Mouse (Mus musculus) CD8-positive naive resting alpha-beta T cell, adult 2 months (primary cell): Measurements from ENCODE around the gene Ehmt1.
A peak's percentile ranks its signal among the peaks of the same experiment; 100 is the strongest.

Experiments
- DNase-seq, 2 experiments: peaks; one replicate each; pipeline ENCODE4 v3.0.0; 2022; ENCODE audit warnings: low read depth in 2 of 2, low spot score in 2 of 2

The Ehmt1 gene

DNA sequence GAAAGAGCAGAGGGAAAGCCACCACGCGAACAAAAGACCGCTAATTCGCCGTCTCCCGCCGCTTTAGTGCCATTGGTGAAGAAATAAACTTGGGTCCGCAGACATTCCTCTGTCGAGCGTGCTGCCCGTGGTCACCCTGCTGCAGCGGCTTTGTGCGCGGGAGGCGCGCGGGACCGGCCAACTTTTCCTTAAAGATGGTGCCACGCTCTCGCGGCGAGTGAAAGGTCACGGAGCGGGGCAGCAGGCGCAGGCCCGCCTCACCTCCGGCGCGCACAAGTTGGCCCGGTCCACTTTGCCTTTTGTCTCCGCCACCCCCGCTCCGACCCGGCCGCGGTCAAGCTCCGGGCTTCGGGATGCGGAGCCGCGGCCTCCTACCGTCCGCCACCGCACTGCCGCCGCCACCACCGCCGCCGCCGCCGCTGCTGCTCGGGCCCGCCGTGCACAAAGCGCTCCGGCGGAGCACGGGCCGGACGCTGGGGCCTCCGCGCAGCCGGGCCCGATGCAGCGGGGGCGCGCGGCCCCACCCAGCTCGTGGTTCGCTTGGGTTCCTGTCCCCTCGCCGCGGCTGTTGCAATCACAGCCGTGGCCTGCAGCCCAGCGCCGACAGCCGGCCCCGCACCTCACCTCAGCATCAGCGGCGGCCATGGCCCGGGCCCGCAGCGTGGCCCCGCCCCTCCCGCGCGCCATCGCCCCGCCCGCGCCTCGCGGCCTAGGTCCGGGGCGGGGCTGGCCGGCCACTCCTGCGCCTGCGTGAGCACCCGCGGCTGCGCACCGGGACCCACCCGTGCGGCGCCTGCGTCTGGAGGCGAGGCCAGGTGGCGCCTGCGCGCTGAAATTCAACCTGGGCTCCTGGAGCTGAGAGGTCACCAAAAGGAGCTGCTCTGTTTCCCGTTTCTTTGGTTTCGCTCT is at the start of gene Ehmt1:
Ehmt1 (minus strand) TSS at position 685 of the 909 bp plus-strand sequence.
- peak; percentile 92 to 93 for DNase-seq

DNA sequence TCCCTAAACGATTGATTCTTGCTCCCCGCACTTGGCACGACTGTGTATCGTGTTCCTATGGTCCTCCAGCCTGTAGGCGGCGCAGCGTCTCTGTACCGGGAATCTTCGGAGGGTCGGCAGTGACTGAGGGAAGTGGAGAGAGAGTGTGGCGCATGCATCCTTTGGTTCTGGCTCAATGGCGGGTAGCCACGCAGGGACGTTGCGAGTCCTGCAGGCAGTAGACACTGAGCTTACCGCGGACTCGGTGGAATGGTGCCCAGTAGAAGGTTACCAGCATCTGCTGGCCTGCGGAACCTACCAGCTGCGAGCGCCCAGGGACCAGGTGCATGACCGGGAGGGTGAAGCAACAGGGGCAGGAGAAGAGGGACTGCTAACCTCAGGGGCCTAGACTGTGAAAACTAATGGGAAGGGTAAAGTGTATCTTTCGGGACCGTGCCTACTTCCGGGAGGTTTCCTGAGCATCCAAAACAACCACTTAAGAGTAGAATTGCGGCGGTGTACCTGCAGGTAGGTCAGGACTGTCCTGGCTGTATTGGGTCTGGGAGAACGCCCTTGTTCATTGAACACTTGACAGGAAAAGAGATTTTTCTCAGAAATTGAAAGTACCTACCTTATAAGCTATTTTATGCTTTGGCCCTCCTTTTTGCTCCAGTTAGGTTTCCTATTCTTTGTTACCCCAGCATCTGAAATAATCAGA is 43.0 kb upstream of the Ehmt1 start, which contains the start of gene Dph7:
Dph7 (plus strand) TSS at position 97 of the 697 bp plus-strand sequence.
- peak; percentile 81 to 87 for DNase-seq

DNA sequence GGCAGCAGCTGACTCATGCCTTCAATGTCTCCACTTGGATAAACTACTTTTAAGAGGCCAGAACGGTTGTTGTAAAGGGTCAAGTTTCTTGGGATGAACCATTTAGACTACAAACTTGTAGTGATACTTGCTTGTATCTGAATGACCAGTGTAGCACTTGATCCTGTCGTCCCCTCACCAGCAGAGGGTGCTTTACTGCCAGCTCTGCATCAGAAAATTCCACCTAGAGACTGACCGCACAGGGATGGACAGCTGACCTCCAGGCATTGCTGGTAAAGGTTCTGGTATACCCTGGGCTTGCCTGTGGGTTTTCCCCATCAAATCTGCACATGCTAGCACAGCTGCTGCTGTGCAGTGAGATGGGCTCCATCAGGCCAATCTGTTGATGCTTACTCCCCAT is 41.5 kb upstream of the Ehmt1 start:
- no peak for DNase-seq

DNA sequence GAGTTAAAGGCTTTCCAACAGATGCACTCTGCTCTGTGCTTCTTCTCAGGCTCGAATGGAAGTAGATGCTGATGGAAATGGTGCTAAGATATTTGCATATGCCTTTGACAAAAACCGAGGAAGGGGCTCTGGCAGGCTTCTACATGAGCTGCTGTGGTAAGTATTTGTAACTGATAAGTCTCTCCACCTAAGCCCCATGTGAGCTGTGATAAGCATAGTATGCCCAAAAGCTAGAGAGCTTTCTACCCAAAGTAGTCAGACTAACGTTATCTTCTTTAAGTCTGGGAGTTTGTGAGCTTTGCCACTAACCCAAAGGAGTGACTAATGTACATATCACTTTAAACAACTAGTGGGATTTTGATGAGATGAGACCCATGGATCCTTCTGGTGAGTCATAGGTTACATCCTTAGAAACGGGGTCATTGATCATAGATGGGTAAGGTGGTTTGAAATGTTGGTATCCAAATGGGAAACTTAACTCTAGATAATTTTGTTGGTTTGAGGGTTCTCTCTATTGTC is 33.2 kb upstream of the Ehmt1 start:
- DNase-seq, result no peak

DNA sequence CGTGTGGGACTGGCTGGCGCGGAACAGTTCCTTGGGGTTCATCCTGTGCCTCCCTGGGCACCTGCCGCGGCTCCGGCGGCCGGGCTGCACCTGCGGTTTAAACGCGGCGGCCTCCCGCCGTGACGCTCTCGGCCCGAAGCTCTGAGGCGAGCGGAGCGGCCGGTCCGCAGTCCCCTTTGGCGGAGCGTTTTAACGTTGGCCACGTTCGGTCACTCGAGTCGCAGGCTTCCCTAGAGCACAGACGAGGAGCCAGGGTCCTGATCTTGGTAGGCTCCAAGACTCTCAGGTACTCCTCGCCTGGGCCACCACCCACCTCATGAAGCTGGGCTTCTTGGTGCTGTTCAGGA is 30.7 kb upstream of the Ehmt1 start:
- no peak for DNase-seq

DNA sequence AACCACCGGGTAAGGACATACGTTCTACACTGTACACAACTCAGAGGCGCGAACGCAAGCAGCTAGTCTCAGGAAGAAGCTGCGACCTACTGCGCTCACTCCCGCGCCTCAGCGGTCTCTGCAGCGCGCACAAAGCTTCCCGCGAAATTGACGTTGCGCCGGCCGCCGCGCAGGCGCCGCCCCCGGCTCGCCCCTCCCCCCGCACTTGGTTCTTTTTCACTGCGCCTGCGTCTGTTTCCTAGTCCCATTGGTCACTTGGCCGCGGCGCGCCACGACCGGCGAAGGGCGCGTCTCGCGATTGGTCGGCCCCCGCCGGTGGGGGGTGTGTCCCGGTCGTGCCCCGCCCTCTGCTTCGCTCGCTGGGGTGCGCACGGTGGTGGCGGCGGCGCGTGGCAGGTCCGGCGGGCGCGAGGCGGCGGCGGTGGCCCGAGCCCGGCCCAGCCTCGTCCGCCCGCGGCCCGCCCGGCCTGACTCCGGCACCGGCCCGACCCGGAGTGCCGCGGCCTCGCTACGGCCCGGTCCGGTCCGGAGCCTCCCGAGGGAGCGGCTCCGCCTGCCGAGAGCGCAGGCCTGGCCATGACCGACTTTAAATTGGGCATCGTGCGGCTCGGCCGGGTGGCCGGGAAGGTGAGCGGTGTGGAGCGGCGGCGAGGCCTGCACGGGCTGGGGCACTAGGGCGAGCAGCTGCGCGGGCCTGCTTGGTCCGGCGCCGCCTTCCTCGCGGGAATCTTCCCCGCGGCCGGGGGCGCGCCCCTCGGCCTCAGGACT is 30.2 kb upstream of the Ehmt1 start, which contains the start of gene Zmynd19:
Zmynd19 (plus strand) TSS at position 372 of the 768 bp plus-strand sequence.
- peak; percentile 96 to 97 for DNase-seq

DNA sequence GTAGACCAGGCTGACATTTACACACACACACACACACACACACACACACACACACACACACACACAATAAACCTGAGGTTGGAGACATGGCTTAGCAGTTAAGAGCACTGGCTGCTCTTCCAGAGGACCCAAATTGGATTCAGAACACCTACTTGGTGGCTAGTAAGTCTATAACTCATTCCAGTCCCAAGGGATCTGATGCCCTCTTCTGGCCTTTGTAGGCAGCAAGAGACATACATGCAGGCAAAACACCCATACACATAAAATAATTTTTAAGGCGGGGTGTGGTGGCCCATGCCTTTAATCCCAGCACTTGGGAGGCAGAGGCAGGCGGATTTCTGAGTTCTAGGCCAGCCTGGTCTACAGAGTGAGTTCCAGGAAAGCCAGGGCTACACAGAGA is 24.9 kb upstream of the Ehmt1 start:
- DNase-seq, result peak; percentile 13 to 20

DNA sequence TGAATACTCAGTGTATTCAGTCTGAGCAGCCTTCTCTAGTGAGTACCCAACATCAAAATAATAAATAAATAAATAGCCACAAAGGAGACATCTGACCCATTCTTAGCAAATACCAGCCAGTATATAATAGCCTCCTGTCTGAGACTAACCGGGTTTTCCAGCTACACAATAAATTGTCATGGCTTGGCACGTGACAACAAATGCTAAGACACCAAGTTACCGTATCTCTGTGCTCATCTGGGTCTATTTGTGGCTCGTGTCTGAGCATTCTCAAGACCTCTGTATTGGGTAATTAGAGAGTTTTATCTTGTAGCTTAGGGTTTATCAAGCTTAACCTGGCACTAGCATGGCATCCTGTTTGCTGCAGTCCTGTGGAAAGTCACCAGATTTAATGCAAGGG is 22.7 kb upstream of the Ehmt1 start:
- DNase-seq, result no peak

DNA sequence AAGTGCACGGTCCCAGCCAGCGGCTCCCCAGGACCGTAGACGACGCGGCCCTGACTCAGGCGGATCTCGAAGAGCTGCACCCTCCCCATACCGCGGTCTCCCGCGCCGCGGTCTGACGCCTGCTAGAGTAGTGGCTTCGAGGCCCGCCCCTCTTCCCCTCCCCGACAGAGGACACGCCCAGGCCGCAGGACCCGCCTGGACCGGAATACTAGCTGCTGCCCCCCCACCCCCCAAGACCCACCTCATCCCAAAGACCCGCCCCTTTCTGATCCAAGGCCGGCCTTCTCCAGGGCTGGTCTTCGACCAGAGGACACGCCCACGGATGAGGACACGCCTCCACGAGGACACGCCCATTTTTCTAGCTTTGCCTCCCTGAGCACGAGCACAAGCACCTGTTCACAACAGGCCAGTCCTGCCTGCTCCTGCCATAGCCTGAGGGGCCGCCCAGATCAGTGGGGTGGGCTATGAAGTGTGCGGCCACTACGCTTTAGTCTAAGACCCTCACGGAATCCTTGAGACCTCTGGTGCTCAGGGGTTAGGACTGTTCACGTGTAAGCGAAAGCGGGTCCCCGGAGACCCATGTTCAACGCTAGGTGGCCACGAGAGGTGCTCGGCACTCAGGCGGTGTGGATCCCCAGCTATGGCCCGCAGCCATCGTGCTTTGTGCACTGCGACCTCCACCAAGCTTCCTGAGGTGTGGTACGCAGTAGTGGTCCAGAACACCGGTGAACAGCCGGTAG is 15.8 kb upstream of the Ehmt1 start, which contains the start of gene Arrdc1:
Arrdc1 (minus strand) TSS at position 196 of the 740 bp plus-strand sequence.
- DNase-seq, result peak; percentile 91 to 97

DNA sequence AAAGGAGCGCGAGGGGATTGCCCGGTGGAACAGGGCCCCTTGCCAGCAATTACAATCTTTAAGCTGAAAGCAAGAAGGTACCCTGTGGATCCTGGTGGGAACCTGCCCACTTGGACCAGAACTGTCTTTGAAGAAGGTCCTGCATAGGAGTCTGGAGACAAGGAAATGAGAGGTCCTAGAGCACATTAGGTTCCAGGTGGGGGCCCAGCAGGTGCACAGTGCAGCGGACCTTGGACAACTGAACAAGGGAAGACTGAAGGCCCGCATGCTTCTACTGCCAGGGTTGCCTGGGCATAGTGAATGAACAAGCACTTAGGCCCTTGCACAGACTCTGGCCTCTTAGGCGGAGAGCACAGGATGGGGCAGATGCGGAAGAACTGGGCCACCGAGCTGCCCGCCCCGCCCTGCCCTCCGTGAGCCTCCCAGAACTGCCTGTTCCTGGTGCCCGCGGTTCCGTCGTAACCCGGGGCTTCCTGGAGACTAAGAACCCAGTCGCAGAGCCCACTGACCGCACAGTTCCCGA is 15.1 kb upstream of the Ehmt1 start:
- DNase-seq, result peak in 1 of 2 experiments; percentile 14

DNA sequence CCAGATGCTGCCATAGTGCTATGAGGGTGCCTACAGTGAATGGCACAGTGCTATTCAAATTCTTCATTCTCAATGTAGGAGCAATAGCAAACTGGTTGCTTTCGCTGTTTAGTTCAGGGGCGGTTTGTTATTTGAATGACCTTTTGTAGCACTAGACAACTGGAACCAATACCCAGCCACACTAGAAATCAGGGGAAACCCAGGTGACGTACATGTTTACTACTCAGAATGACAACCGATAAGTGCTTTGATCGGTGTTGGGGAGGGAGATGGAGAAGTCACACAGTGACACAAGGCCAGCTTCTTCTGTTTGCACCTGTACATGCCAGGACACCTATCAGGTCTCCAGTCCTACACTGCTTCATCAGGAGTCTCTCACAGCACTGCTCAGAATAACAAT is 10.2 kb upstream of the Ehmt1 start:
- DNase-seq, result no peak

DNA sequence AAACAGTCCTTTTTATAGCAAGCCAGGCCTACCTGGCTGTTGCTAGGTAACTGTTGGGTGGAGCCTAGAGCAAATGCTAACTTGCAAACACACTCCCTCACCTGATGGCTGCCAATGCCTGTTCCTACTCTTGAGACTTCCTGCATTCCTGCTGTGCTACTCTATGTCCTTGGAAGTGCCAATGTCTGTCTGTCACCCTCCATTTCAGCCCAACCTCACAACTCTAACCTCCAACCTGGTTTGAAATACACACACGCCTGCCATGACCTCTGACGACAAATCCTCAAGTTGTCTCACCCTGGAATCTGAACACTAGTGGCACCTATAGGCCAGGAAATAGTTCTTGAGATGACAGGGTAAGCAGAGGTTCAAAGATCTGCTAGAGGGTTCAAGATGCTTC is 9.7 kb upstream of the Ehmt1 start:
- no peak for DNase-seq

DNA sequence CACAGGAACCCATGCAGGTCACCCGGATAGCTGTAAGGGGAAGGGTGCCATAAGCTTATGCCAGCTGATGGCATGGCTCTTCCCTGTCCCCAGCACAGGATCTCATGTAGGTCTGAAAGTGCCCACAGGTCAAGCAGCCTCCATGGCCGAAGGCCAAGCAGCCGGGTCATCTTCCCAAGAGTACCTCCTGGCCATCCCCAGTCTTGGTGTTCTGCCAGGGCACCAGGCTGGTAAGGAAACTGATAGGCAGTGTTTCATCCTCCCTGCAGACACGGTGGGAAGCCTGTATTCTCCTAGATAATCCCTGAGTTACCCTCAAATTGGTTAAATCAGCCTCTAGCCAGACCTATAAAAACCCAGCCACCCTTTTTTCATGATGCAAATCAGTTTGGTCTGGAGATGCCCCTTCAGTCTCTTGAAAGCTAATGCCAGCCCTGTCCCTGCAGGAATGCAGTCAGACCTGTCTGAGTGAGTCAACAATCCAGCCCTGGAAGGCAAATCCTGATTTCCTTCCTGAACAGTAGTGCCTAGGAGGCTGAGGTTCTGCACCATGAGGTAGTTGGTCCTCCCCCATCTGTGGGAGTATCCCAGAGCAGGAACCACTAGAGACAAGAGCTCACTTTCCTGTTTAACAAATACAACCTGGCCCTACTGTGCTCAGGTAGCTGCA is 8.5 kb upstream of the Ehmt1 start:
- no peak for DNase-seq

DNA sequence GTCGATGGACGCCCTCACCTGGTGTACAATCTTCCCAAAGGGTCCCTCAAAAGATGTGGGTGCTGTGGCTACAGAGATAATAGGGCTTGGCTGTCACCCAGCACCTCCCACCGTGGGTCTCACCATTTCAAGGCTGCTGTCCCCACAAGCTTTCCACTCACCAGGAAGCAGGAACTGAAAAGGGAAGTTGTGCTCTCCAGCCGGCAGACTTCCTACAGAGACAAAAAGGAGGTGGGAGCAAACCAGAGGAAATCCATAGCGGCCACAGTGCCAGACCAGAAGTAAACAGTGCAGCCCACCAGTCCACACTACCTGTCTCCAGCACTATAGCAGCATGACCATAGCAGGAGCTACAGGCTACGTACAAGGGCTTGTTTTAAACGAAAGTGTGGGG is 7.5 kb upstream of the Ehmt1 start:
- DNase-seq, result no peak

DNA sequence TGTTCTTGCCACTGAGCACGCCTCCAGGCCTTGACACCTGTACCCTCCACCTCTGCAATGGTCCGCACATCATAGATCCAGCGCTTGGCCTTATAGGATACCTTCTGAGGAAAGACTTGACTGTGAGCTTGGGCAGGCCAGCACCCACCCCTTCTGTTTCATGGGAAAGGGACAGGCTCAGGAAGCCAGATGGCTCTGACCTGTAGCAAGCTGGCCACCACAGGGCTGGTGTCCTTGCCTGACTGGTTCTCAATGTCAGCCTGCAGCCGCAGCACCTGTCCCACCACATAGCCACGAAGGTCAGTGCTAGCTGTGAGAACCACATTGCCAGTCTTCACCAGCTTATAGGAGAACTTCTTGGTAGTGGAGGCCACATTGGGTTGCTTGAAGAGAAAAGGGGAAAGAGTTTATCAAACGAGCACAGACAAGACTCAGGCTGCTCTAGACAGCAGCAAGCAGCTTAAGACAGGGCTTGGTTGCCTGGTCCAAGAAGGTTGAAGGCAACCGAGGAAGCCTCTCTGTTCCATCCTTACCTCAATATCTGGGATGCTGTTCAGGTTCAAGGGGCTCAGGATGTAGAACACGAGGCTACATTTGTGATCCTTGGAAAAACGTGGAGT is 7.0 kb upstream of the Ehmt1 start:
- DNase-seq, result no peak

DNA sequence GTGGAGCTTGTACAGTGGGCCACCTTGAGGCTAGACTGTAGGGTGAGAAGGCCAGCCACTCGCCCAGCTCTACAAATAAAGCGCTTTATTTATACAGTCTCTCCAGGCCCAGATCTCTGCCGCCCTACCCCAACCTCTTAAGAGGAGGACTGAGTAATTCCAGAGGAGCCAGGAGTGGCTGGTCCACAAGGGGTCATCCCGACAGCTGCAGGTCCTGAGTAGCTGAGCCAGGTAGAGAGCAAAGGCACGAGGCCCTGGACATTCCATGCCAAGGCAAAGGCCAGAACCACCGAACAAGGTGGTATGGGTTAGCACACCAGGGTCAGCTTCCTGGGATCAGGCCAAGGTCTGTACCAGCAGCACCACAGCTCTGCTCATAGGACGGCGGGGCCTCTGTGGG is 5.9 kb upstream of the Ehmt1 start:
- DNase-seq, result no peak

DNA sequence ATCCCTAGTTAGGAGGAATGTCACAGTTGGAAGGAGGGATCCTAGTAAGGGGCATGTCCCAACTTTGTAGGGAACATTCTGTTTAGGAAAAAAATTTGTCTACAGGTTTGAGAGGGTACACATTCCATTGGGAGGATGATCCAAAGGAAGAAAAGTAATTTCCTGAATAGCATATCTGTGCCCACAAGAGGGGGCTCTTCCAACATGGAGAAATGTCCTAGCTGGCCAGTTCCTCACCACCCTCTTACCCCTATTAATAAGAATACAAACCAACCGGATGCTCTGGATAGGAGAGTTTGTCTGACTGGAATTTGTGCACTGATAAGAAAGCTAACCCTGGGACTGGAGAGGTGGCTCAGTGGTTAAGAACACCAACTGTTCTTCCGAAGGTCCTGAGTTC is 4.1 kb upstream of the Ehmt1 start:
- no peak for DNase-seq

DNA sequence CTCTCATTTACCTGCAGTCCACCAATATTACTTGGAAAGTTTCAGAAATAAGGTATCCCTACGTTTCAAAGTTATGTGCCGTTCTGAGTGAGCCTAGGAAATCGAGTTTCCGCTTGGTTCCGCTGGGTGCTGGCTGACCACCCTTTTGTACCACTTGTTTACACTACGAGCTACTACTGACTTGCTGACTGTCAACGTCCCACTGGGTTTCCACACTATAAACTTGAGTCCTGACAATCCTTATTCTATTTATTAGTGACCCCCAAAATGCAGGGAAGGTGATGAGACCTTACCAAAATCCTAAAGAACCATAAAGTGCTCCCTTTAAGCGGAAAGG is 393 bp upstream of the Ehmt1 start:
- DNase-seq, result no peak

DNA sequence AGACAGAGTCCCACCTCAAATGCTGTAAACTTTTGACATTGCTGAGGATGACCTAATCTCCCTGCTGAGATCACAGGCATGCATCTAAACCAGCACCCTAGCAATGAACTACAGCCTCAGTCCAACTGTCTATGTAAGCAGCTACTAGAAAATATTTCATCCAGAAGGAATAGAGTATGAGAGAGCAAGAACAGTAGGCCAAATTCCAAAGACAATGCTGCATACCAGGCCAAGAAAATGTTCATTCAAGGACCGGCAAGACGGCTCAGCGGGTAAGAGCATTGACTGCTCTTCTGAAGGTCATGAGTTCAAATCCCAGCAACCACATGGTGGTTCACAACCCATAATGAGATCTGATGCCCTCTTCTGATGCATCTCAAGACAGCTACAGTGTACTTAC is 4.7 kb downstream of the Ehmt1 start:
- no peak for DNase-seq
